Mouse (Mus musculus) embryonic facial prominence, embryonic 14.5 days (tissue): ENCODE results near the gene Stac. TPM values are rescaled to one million over a fixed set of nuclear protein-coding genes. Genes with fewer than 3 reads are reported as not detected.

Experiments used
- ATAC-seq: fragments of 200-750 bp; cut with Nextera tagmentation; 2 replicates; pipeline ENCODE4 v1.8.0; 2017; ENCODE audit warnings: low read depth, moderate number of reproducible peaks, moderate TSS enrichment
- DNase-seq: peaks from one replicate; pipeline ENCODE4 v3.0.0-alpha.2; 2015; ENCODE audit warnings: low spot score
- H3K27ac ChIP-seq: fragments of 300-500 bp; sonication (generic); replicated peaks from 2 replicates; pipeline ENCODE4 v1.5.1; 2014; ENCODE audit warnings: low read depth, mild to moderate bottlenecking, low read length, moderate library complexity
- H3K27me3 ChIP-seq: fragments of 300-500 bp; sonication (generic); replicated peaks from 2 replicates; pipeline ENCODE4 v1.6.1; 2014; ENCODE audit warnings: low read length; ENCODE audit not compliant: control insufficient read depth, insufficient read depth
- H3K36me3 ChIP-seq: fragments of 300-500 bp; sonication (generic); 2 replicates; pipeline ENCODE4 v1.6.1; 2014; ENCODE audit warnings: low read length, mixed read lengths; ENCODE audit not compliant: control insufficient read depth, insufficient read depth
- H3K4me1 ChIP-seq: fragments of 300-500 bp; sonication (generic); 2 replicates; pipeline ENCODE4 v1.6.1; 2014; ENCODE audit warnings: antibody characterized with exemption, low read length; ENCODE audit not compliant: control insufficient read depth, insufficient read depth
- H3K4me2 ChIP-seq: fragments of 300-500 bp; sonication (generic); 2 replicates; pipeline ENCODE4 v1.6.1; 2014; ENCODE audit warnings: low read depth, mild to moderate bottlenecking, low read length, moderate library complexity, mixed read lengths
- H3K4me3 ChIP-seq: fragments of 300-500 bp; sonication (generic); 2 replicates; pipeline ENCODE4 v1.5.1; 2014; ENCODE audit warnings: low read depth, mild to moderate bottlenecking, low read length
- H3K9ac ChIP-seq: fragments of 300-500 bp; sonication (generic); 2 replicates; pipeline ENCODE4 v1.6.1; 2014; ENCODE audit warnings: low read depth, mild to moderate bottlenecking, low read length, moderate library complexity, mixed read lengths
- H3K9me3 ChIP-seq: fragments of 300-500 bp; sonication (generic); 2 replicates; pipeline ENCODE4 v1.6.1; 2016; ENCODE audit warnings: low read length; ENCODE audit not compliant: control insufficient read depth
- WGBS: fragments of 180-500 bp; shearing (Covaris S2); extraction: QIAGEN DNeasy Blood & Tissue Kit; methylation state at CpG from one replicate; pipeline ENCODE4 v1.1.7; 2014; 5-methylcytosine and 5-hydroxymethylcytosine counted together
- polyA plus RNA-seq: library from polyadenylated mRNA; unstranded; fragments of >200 nt; fragmentation: Nextera tagmentation; extraction: Ambion mirVana; gene quantifications from 2 replicates; pipeline ENCODE4 v1.2.1, GENCODE M21; 2014

The Stac gene
- polyA plus RNA-seq, 1 experiment from 2014 or later, result 7.0 TPM

GRCm38 (mm10) chr9:111700101-111700500 is 10.0 kb upstream of the Stac start:
- 68% methylated on average over 2 of the region's 2 CpGs for WGBS
- no peak overlapping the region for H3K4me2 ChIP-seq

DNA sequence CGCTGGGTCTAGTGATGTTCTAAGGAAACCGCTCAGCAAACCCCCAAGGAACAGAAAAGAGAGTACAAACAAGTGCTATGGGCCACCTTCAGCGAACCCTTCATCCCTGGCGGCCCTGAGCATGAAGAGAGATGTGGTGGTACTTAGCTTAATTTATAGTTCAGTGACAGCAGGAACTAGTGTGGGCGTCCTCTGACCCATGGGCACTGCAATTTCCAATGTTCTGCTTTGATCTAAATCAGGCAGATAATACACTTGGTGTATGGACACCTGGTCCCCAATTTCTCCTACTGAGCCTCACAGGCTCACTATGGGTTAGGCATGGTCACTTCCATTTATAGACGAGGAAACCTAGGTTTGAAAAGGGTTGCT is 322 bp upstream of the Stac start:
- H3K4me1 ChIP-seq, result no peaks in the 10 kb centered on the region; the same call in 1 of the 2 replicates
- 11% methylated on average over 6 of the region's 6 CpGs for WGBS
- peaks cover 16% of the 10 kb centered on the region for H3K27me3 ChIP-seq
- no peak overlapping the region for H3K27ac ChIP-seq
- H3K4me3 ChIP-seq, result peak overlapping the region; percentile 52
- peak overlapping the region; percentile 93 for H3K4me2 ChIP-seq
- peak; percentile 50 for ATAC-seq
- H3K9ac ChIP-seq, result peak overlapping the region; percentile 63
- no peaks in the 10 kb centered on the region for H3K36me3 ChIP-seq
- DNase-seq, result no peak
- H3K9me3 ChIP-seq, result no peaks in the 10 kb centered on the region

More at GRCm38 (mm10) chr9:111700101-111700500, 10.0 kb upstream of the Stac start:
- Histone ChIP-seq H3K9me3 (no peaks in the 10 kb centered on the region), H3K9ac (no peak overlapping the region), H3K4me1 (no peaks in the 10 kb centered on the region), H3K27me3 (no peaks in the 10 kb centered on the region), H3K36me3 (no peaks in the 10 kb centered on the region), H3K27ac (no peak overlapping the region), H3K4me3 (no peak overlapping the region)
- ATAC-seq, result no peak
- no peak for DNase-seq

DNA sequence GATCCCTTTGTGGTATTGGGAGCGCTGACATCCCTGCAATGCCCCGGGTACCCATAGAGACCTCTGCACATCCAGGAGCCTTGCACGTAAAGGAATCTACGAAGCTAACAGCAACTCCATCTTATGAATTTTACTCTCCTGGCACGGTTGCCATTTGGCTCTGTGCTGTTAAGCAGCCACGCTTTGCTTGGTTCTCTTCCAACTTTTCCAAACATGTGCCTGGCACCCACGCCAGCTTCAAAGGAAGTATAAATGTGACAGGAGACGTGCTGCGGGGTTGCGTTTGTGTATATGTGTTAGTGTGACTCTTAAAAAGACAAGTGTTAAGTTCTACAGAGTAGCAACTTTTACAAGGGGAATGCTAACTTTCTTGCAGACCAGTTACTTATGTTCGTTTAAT is 1.0 kb downstream of the Stac start:
- Histone ChIP-seq H3K36me3 (no peaks in the 10 kb centered on the region), H3K9me3 (no peaks in the 10 kb centered on the region), H3K27ac (no peak overlapping the region), H3K4me1 (no peaks in the 10 kb centered on the region; the same call in 1 of the 2 replicates), H3K4me3 (peak overlapping the region; percentile 52; the same call in 1 of the 2 replicates), H3K9ac (no peak overlapping the region), H3K27me3 (peaks cover 16% of the 10 kb centered on the region), H3K4me2 (peak overlapping the region; percentile 93)
- no peak for ATAC-seq
- peak; percentile 23 for DNase-seq
- WGBS, result 76% methylated on average over 11 of the region's 11 CpGs

DNA sequence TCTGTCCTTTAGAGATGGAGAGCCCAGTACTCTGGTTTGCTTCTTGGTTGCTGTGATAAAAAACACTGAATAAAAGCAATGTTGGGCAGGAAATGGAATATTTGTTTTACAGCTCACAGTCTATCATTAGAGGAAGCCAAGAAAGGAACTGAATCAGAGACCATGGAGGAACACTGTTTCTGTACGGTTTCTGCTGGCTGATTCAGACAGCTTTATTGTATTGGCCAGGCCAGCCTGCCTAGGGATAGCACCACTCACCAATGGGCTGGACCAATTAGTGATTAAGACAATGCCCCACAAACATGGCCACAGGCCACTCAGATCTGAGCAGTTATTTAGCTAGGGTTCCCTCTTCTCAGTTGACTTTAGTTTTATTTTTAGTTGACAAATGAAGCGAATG is 6.0 kb downstream of the Stac start:
- Histone ChIP-seq H3K9me3 (no peaks in the 10 kb centered on the region), H3K27ac (no peak overlapping the region), H3K4me2 (no peak overlapping the region), H3K36me3 (no peaks in the 10 kb centered on the region), H3K27me3 (no peaks in the 10 kb centered on the region; the same call in 1 of the 2 replicates), H3K4me1 (no peaks in the 10 kb centered on the region), H3K9ac (no peak overlapping the region), H3K4me3 (no peak overlapping the region)
- WGBS, result 76% methylated on average over 2 of the region's 2 CpGs
- ATAC-seq (no peak), DNase-seq (no peak)

GRCm38 (mm10) chr9:111679516-111679915 is 10.6 kb downstream of the Stac start:
- no peaks in the 10 kb centered on the region for H3K36me3 ChIP-seq
- no peak for DNase-seq
- no peak overlapping the region for H3K4me2 ChIP-seq
- no peak overlapping the region for H3K4me3 ChIP-seq
- H3K27me3 ChIP-seq, result no peaks in the 10 kb centered on the region
- H3K9me3 ChIP-seq, result no peaks in the 10 kb centered on the region
- no peaks in the 10 kb centered on the region for H3K4me1 ChIP-seq
- no peak overlapping the region for H3K9ac ChIP-seq
- H3K27ac ChIP-seq, result no peak overlapping the region
- no peak for ATAC-seq
- 22% methylated on average over 2 of the region's 2 CpGs for WGBS

DNA sequence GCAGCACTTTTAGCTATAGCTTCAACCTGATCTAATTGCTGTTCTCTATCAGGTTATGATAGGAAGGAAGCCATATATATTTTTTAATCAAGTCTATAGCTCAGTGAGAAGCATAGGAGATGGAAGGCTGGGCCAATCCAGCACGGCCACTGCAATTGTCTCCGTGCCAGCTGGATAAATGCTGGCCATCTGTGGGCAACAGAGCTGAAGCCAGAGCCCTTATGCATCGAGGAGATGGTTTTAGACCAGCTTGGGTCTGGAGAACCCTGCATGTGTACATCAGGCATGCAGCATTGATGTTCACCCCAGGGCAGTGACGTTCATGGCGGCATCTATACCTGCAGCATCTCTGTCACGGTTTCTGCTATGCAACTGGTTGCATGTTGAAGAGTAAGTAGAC is 20.3 kb downstream of the Stac start:
- Histone ChIP-seq H3K27me3 (no peaks in the 10 kb centered on the region), H3K4me1 (no peaks in the 10 kb centered on the region), H3K9me3 (no peaks in the 10 kb centered on the region), H3K36me3 (no peaks in the 10 kb centered on the region), H3K9ac (no peak overlapping the region), H3K27ac (no peak overlapping the region), H3K4me3 (no peak overlapping the region), H3K4me2 (no peak overlapping the region)
- DNase-seq (no peak), ATAC-seq (no peak)
- 83% methylated on average over 6 of the region's 6 CpGs for WGBS

GRCm38 (mm10) chr9:111655066-111655465 is 35.1 kb downstream of the Stac start:
- 88% methylated on average over 4 of the region's 4 CpGs for WGBS
- ATAC-seq, result peak; percentile 82; the same call in 1 of the 2 replicates
- H3K9me3 ChIP-seq, result no peaks in the 10 kb centered on the region
- H3K9ac ChIP-seq, result no peak overlapping the region
- DNase-seq, result peak; percentile 53
- no peaks in the 10 kb centered on the region for H3K36me3 ChIP-seq
- H3K4me3 ChIP-seq, result no peak overlapping the region
- H3K4me1 ChIP-seq, result no peaks in the 10 kb centered on the region
- no peak overlapping the region for H3K27ac ChIP-seq
- H3K27me3 ChIP-seq, result no peaks in the 10 kb centered on the region
- no peak overlapping the region for H3K4me2 ChIP-seq

DNA sequence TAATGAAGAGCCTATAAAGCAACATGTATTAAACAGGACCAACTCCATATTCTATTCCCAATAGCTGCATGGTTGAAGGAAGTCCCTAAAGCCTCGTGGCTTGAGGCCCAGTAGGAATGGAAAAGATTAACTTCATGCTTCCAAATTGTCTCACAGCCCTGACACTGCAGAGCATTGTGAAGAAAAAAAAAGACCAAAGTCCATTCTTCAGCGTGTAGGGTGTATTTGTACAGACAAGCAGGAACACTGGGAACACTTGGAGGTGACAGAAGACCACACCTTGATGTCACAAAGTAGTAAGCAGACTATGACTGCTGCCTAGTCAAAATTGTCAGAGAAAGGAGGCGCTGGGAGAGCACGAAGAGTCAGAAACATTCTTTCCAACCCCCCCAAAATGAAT is 45.9 kb downstream of the Stac start:
- H3K27ac ChIP-seq, result no peak overlapping the region
- ATAC-seq, result no peak
- no peaks in the 10 kb centered on the region for H3K27me3 ChIP-seq
- no peak overlapping the region for H3K4me2 ChIP-seq
- H3K4me3 ChIP-seq, result no peak overlapping the region
- H3K9me3 ChIP-seq, result no peaks in the 10 kb centered on the region
- no peak for DNase-seq
- no peaks in the 10 kb centered on the region for H3K36me3 ChIP-seq
- WGBS, result 65% methylated on average over 4 of the region's 4 CpGs
- H3K4me1 ChIP-seq, result no peaks in the 10 kb centered on the region
- H3K9ac ChIP-seq, result no peak overlapping the region

DNA sequence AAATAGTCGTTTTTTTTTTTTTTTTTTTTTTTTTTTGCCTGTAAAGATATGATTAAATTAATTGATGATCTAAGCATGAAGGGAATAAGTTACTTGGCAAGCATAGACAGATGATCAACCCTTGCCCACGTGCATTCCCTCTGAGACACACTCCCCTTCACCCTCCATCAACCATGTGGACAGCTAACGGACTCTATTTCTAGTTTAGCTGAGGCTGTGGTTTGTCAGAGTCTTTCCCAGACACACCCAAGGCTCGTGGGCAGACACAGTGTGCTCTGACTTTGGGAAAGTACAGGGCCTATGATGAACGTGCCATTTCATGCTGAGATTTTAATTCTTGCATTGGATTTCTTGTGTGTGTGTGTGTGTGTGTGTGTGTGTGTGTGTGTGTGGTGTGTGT is 46.8 kb downstream of the Stac start:
- Histone ChIP-seq H3K27me3 (no peaks in the 10 kb centered on the region), H3K36me3 (no peaks in the 10 kb centered on the region), H3K4me2 (no peak overlapping the region), H3K4me3 (no peak overlapping the region), H3K9me3 (no peaks in the 10 kb centered on the region), H3K27ac (no peak overlapping the region), H3K9ac (no peak overlapping the region), H3K4me1 (no peaks in the 10 kb centered on the region)
- peak; percentile 27 for DNase-seq
- 60% methylated on average over 5 of the region's 5 CpGs for WGBS
- ATAC-seq, result no peak
